Mouse (Mus musculus) spleen, postnatal 36 days (tissue): ENCODE data around the gene Scgb2b2.

Experiments
- DNase-seq, 2 experiments: peaks; one replicate each; pipeline ENCODE4 v3.0.0; 2022; ENCODE audit warnings: low spot score in 2 of 2, mixed read lengths in 1 of 2

Scgb2b2 gene

GRCm38 (mm10) chr7:31290208-31290607, at the start of gene Scgb2b2:
TSS of gene Scgb2b2 (plus strand) at chr7:31290508.
- DNase-seq, result no peak

GRCm38 (mm10) chr7:31291721-31292120, 1.4 kb downstream of the Scgb2b2 start, which contains the start of gene Scgb1b2:
TSS of gene Scgb1b2 (minus strand) at chr7:31291821.
- no peak for DNase-seq
